Comparison of ENCODE assay signal across 8 mouse cellular contexts in genomic region chr2:131142592-131142991, GRCm38 (mm10). TPM values are rescaled to one million over a fixed set of nuclear protein-coding genes. Genes with fewer than 3 reads are reported as not detected.
A peak's percentile ranks its signal among the peaks of the same experiment; 100 is the strongest.
DNase-seq lines count a peak whose midpoint lies in the region; ATAC-seq lines count a peak whose summit lies in the region.

No protein-coding gene starts in this region.

- WGBS in embryonic facial prominence, embryonic 15.5 days, result 32% methylated on average over 18 of the region's 18 CpGs
- 26% methylated on average over 18 of the region's 18 CpGs for WGBS in heart, embryonic 12.5 days
- WGBS in liver, embryonic 15.5 days (ENCODE audit: insufficient replicate concordance), result 25% methylated on average over 18 of the region's 18 CpGs
- WGBS in neural tube, embryonic 13.5 days, result 26% methylated on average over 18 of the region's 18 CpGs

- H3K9ac ChIP-seq in embryonic facial prominence, embryonic 15.5 days, result no peak overlapping the region
- H3K9ac ChIP-seq in heart, embryonic 12.5 days, result no peak overlapping the region
- no peak overlapping the region for H3K9ac ChIP-seq in liver, embryonic 15.5 days
- H3K9ac ChIP-seq in neural tube, embryonic 13.5 days, result no peak overlapping the region

- H3K4me2 ChIP-seq in embryonic facial prominence, embryonic 15.5 days (replicated peaks), result no peak overlapping the region
- peak overlapping the region; percentile 29; the same call in 1 of the 2 replicates for H3K4me2 ChIP-seq in heart, embryonic 12.5 days
- H3K4me2 ChIP-seq in liver, embryonic 15.5 days, result peak overlapping the region; percentile 42
- H3K4me2 ChIP-seq in neural tube, embryonic 13.5 days, result no peak overlapping the region

- H3K27me3 ChIP-seq in embryonic facial prominence, embryonic 15.5 days, result no peaks in the 10 kb centered on the region
- no peaks in the 10 kb centered on the region for H3K27me3 ChIP-seq in heart, embryonic 12.5 days (replicated peaks)
- no peaks in the 10 kb centered on the region for H3K27me3 ChIP-seq in liver, embryonic 15.5 days
- no peaks in the 10 kb centered on the region for H3K27me3 ChIP-seq in neural tube, embryonic 13.5 days

- no peaks in the 10 kb centered on the region for H3K9me3 ChIP-seq in embryonic facial prominence, embryonic 15.5 days (replicated peaks)
- no peaks in the 10 kb centered on the region for H3K9me3 ChIP-seq in heart, embryonic 12.5 days (replicated peaks)
- no peaks in the 10 kb centered on the region for H3K9me3 ChIP-seq in liver, embryonic 15.5 days (replicated peaks)
- no peaks in the 10 kb centered on the region for H3K9me3 ChIP-seq in neural tube, embryonic 13.5 days

- no peak overlapping the region for H3K4me3 ChIP-seq in embryonic facial prominence, embryonic 15.5 days (replicated peaks)
- no peak overlapping the region for H3K4me3 ChIP-seq in heart, embryonic 12.5 days
- no peak overlapping the region for H3K4me3 ChIP-seq in liver, embryonic 15.5 days (replicated peaks)
- H3K4me3 ChIP-seq in neural tube, embryonic 13.5 days, result no peak overlapping the region

- peak; percentile 61 for DNase-seq in 3134 (ENCODE audit: extremely low read depth, insufficient read length, low spot score)
- DNase-seq in WW6 (ENCODE audit: low read depth, low spot score), result peak; percentile 74
- DNase-seq in kidney, postnatal 14 days, result peak; percentile 82
- DNase-seq in testis, postnatal 14 days (ENCODE audit: low spot score), result peak; percentile 75

- peak; percentile 50; the same call in 1 of the 2 replicates for ATAC-seq in embryonic facial prominence, embryonic 15.5 days (ENCODE audit: insufficient number of reproducible peaks, low FRiP score, low TSS enrichment, low read depth)
- peak; percentile 44; the same call in 1 of the 2 replicates for ATAC-seq in heart, embryonic 12.5 days (ENCODE audit: insufficient number of reproducible peaks, low FRiP score)
- ATAC-seq in liver, embryonic 15.5 days (ENCODE audit: insufficient read depth), result peak; percentile 78
- 0 out of 2 replicates have a peak, but pooled peaks have one; percentile 34 for ATAC-seq in neural tube, embryonic 13.5 days (ENCODE audit: low read depth)

- peaks cover 78% of the 10 kb centered on the region for H3K36me3 ChIP-seq in embryonic facial prominence, embryonic 15.5 days
- H3K36me3 ChIP-seq in heart, embryonic 12.5 days, result peaks cover 65% of the 10 kb centered on the region
- H3K36me3 ChIP-seq in liver, embryonic 15.5 days (replicated peaks), result peaks cover 49% of the 10 kb centered on the region
- peaks cover 50% of the 10 kb centered on the region for H3K36me3 ChIP-seq in neural tube, embryonic 13.5 days

- peaks cover 5% of the 10 kb centered on the region; the same call in 1 of the 2 replicates for H3K4me1 ChIP-seq in embryonic facial prominence, embryonic 15.5 days
- H3K4me1 ChIP-seq in heart, embryonic 12.5 days (replicated peaks), result peaks cover 33% of the 10 kb centered on the region
- peaks cover 47% of the 10 kb centered on the region for H3K4me1 ChIP-seq in liver, embryonic 15.5 days (replicated peaks)
- peaks cover 5% of the 10 kb centered on the region for H3K4me1 ChIP-seq in neural tube, embryonic 13.5 days (replicated peaks)

- no peak overlapping the region for H3K27ac ChIP-seq in embryonic facial prominence, embryonic 15.5 days (replicated peaks)
- no peak overlapping the region for H3K27ac ChIP-seq in heart, embryonic 12.5 days (ENCODE audit: poor library complexity, severe bottlenecking)
- H3K27ac ChIP-seq in liver, embryonic 15.5 days (replicated peaks), result peak overlapping the region; percentile 48; the same call in 1 of the 2 replicates
- H3K27ac ChIP-seq in neural tube, embryonic 13.5 days (replicated peaks), result no peak overlapping the region

RNA-seq across cellular contexts. Expression of gene Gm11037, which starts 9.3 kb away (rescaled TPM):
- polyA plus RNA-seq in embryonic facial prominence, embryonic 15.5 days (2015; fragmentation: Nextera tagmentation; extraction: Ambion mirVana), result not detected in 2 replicates
- polyA plus RNA-seq in heart, embryonic 12.5 days (2016; fragmentation: Nextera tagmentation; extraction: Ambion mirVana), result not detected in 2 replicates
- polyA plus RNA-seq in liver, embryonic 15.5 days (2015; fragmentation: Nextera tagmentation; extraction: Ambion mirVana), result not detected in 2 replicates
- polyA plus RNA-seq in neural tube, embryonic 13.5 days (2015; fragmentation: Nextera tagmentation; extraction: Ambion mirVana), result not detected in 2 replicates

RNA-seq across cellular contexts. Expression of gene Hspa12b, which starts 15.5 kb away (rescaled TPM):
- 17.6 and 18.1 TPM in 2 replicates for polyA plus RNA-seq in embryonic facial prominence, embryonic 15.5 days (2015; fragmentation: Nextera tagmentation; extraction: Ambion mirVana)
- polyA plus RNA-seq in heart, embryonic 12.5 days (2016; fragmentation: Nextera tagmentation; extraction: Ambion mirVana), result 8.7 and 8.9 TPM in 2 replicates
- 1.8 and 1.9 TPM in 2 replicates for polyA plus RNA-seq in liver, embryonic 15.5 days (2015; fragmentation: Nextera tagmentation; extraction: Ambion mirVana)
- polyA plus RNA-seq in neural tube, embryonic 13.5 days (2015; fragmentation: Nextera tagmentation; extraction: Ambion mirVana), result 5.1 and 6.0 TPM in 2 replicates

RNA-seq across cellular contexts. Expression of gene 1700037H04Rik, which starts 17.3 kb away (rescaled TPM):
- polyA plus RNA-seq in embryonic facial prominence, embryonic 15.5 days (2015; fragmentation: Nextera tagmentation; extraction: Ambion mirVana), result 67.3 and 69.3 TPM in 2 replicates
- polyA plus RNA-seq in heart, embryonic 12.5 days (2016; fragmentation: Nextera tagmentation; extraction: Ambion mirVana), result 69.2 and 69.6 TPM in 2 replicates
- polyA plus RNA-seq in liver, embryonic 15.5 days (2015; fragmentation: Nextera tagmentation; extraction: Ambion mirVana), result 135 and 147 TPM in 2 replicates
- 88.3 and 99.0 TPM in 2 replicates for polyA plus RNA-seq in neural tube, embryonic 13.5 days (2015; fragmentation: Nextera tagmentation; extraction: Ambion mirVana)

RNA-seq across cellular contexts. Expression of gene Cenpb, which starts 37.3 kb away (rescaled TPM):
- polyA plus RNA-seq in embryonic facial prominence, embryonic 15.5 days (2015; fragmentation: Nextera tagmentation; extraction: Ambion mirVana), result 13.3 and 14.6 TPM in 2 replicates
- polyA plus RNA-seq in heart, embryonic 12.5 days (2016; fragmentation: Nextera tagmentation; extraction: Ambion mirVana), result 6.9 and 7.2 TPM in 2 replicates
- polyA plus RNA-seq in liver, embryonic 15.5 days (2015; fragmentation: Nextera tagmentation; extraction: Ambion mirVana), result 4.1 and 5.4 TPM in 2 replicates
- polyA plus RNA-seq in neural tube, embryonic 13.5 days (2015; fragmentation: Nextera tagmentation; extraction: Ambion mirVana), result 12.6 and 12.7 TPM in 2 replicates

RNA-seq across cellular contexts. Expression of gene Cdc25b, which starts 44.2 kb away (rescaled TPM):
- polyA plus RNA-seq in embryonic facial prominence, embryonic 15.5 days (2015; fragmentation: Nextera tagmentation; extraction: Ambion mirVana), result 52.3 and 59.1 TPM in 2 replicates
- polyA plus RNA-seq in heart, embryonic 12.5 days (2016; fragmentation: Nextera tagmentation; extraction: Ambion mirVana), result 38.7 and 39.1 TPM in 2 replicates
- polyA plus RNA-seq in liver, embryonic 15.5 days (2015; fragmentation: Nextera tagmentation; extraction: Ambion mirVana), result 236 and 279 TPM in 2 replicates
- 32.5 and 40.3 TPM in 2 replicates for polyA plus RNA-seq in neural tube, embryonic 13.5 days (2015; fragmentation: Nextera tagmentation; extraction: Ambion mirVana)

Comparison
In these comparisons a context has a peak if more than half of its experiments do, and no peak if none do; other contexts are left out.
1. H3K4me2 ChIP-seq: peak in heart, embryonic 12.5 days (single experiment) and liver, embryonic 15.5 days (single experiment); none in embryonic facial prominence, embryonic 15.5 days (single experiment) and neural tube, embryonic 13.5 days (single experiment).
2. Peak in every context shown above with its lines, with median percentiles within 50 percentile points of each other: DNase-seq and ATAC-seq.